12 mouse cellular contexts compared by ENCODE assay signal in the genomic region with DNA sequence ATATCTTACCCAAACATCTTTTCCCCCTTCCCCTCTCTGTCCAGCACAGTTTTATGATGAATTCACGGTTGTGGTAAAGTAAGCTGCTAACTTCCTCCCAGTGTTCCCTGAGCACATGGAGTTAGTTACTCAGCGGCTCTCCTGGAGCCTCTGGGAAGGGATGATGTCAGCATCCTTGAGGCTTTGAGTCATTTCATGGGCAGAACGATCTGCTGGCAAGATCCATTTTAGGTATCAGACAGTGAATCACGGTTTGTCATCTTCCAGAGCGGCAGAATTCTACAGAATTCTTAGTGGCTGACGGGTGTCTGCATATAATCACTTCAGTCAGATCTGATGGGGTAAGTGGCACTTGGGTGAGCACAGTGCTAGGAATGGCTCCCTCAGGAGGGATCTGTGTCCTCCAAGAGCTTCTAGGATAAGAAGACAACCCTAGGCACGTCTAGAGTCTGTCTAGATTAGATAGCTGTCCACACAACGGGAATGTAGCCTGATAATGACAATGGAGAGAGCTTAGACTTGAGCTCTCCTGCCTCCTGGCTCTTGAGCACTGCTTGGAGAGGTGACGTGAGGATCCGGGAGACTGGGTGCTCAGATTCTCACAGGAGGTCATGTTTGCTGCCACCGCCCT.
DNase-seq lines count a peak whose midpoint lies in the region; ATAC-seq and TF ChIP-seq lines count a peak whose summit lies in the region.
"Had no signal": no experiment of that assay in that cellular context is flagged by ENCODE, and none has a peak within 500 bp of the region (broad histone marks: within the 10 kb centered on the region; RNA-seq: fewer than 3 reads in every experiment).

No protein-coding gene starts in this region.

- POLR2A ChIA-PET in Patski (lab: Charles Lee) = interaction anchor here (1.0 to 1.4 kb wide), 3 partner anchors 15 to 22 kb away, joined by 3 to 7 read pairs (median 4); no protein-coding TSS in a partner anchor

- H3K9me3 ChIP-seq in kidney, embryonic 15.5 days (replicated peaks) = no peaks in the 10 kb centered on the region
- no peaks in the 10 kb centered on the region for H3K9me3 ChIP-seq in limb, embryonic 12.5 days

- DNase-seq in adrenal gland, adult 2 months = peak; percentile 85
- DNase-seq in adrenal gland, postnatal 4 days (ENCODE audit: low spot score in 2 of 2) = no peak
- no peak for DNase-seq in kidney, postnatal 10 days
- peak; percentile 99 for DNase-seq in Patski (ENCODE audit: low read depth, low spot score)
- DNase-seq in ovary, postnatal 36 days (ENCODE audit: low spot score) = no peak
- no peak for DNase-seq in urinary bladder, postnatal 14 days (ENCODE audit: low spot score)
- DNase-seq: B cell, adult 2 months; kidney, postnatal 4 days; thymus, postnatal 25 days had no signal

- H3K27ac ChIP-seq in kidney, embryonic 15.5 days = peak overlapping the region; percentile 78
- H3K27ac ChIP-seq in limb, embryonic 12.5 days = no peak overlapping the region

- H3K9ac ChIP-seq in kidney, embryonic 15.5 days = no peak overlapping the region
- 0 out of 2 replicates have a peak overlapping the region, but pooled peaks have one; percentile 1 for H3K9ac ChIP-seq in limb, embryonic 12.5 days (replicated peaks)

- 54% methylated on average over 11 of the region's 11 CpGs for WGBS in kidney, embryonic 15.5 days
- whole genome bisulfite sequencing in limb, embryonic 12.5 days = 66% methylated on average over 11 of the region's 11 CpGs

- peaks cover 95% of the 10 kb centered on the region for H3K4me1 ChIP-seq in kidney, embryonic 15.5 days
- peaks cover 76% of the 10 kb centered on the region for H3K4me1 ChIP-seq in limb, embryonic 12.5 days (replicated peaks)

- no peak overlapping the region; the same call in 1 of the 2 replicates for H3K4me2 ChIP-seq in kidney, embryonic 15.5 days
- H3K4me2 ChIP-seq in limb, embryonic 12.5 days = no peak overlapping the region

- in situ Hi-C loops in Patski (cut with MboI; ENCODE audit: low pct_unique_long_range_greater_than_20kb) = no loop called here

- CTCF ChIA-PET in Patski (lab: Charles Lee) = interaction anchor here (1.1 to 1.9 kb wide), 5 partner anchors 16 to 83 kb away, joined by 3 to 8 read pairs (median 4); a partner anchor contains a TSS

- no peaks in the 10 kb centered on the region for H3K27me3 ChIP-seq in kidney, embryonic 15.5 days
- no peaks in the 10 kb centered on the region for H3K27me3 ChIP-seq in Patski
- no peaks in the 10 kb centered on the region for H3K27me3 ChIP-seq in limb, embryonic 12.5 days

- no peak overlapping the region for H3K4me3 ChIP-seq in kidney, embryonic 15.5 days (replicated peaks)
- H3K4me3 ChIP-seq in limb, embryonic 12.5 days (replicated peaks) = no peak overlapping the region

- TF ChIP-seq CTCF in Patski (IDR thresholded peaks at IDR 0.05) = no peak

- no peaks in the 10 kb centered on the region for H3K36me3 ChIP-seq in kidney, embryonic 15.5 days
- H3K36me3 ChIP-seq in limb, embryonic 12.5 days = no peaks in the 10 kb centered on the region

- ATAC-seq in kidney, embryonic 15.5 days (replicated peaks; ENCODE audit: low FRiP score) = no peak
- ATAC-seq in Patski = peak; percentile 67
- ATAC-seq in limb, embryonic 12.5 days (ENCODE audit: insufficient number of reproducible peaks, insufficient read depth, low FRiP score, low TSS enrichment, low read depth) = no peak
- ATAC-seq: forebrain, embryonic 14.5 days had no signal

Comparison
In these comparisons a context has a peak if more than half of its experiments do, and no peak if none do; other contexts are left out.
1. DNase-seq: peak in adrenal gland, adult 2 months (single experiment) and Patski (single experiment); none in adrenal gland, postnatal 4 days (0 of 2), kidney, postnatal 10 days (single experiment), ovary, postnatal 36 days (single experiment) and urinary bladder, postnatal 14 days (single experiment).